Mouse (Mus musculus): Measurements from ENCODE around the gene C130060K24Rik.
A peak's percentile ranks its signal among the peaks of the same experiment; 100 is the strongest.

Gene C130060K24Rik

DNA sequence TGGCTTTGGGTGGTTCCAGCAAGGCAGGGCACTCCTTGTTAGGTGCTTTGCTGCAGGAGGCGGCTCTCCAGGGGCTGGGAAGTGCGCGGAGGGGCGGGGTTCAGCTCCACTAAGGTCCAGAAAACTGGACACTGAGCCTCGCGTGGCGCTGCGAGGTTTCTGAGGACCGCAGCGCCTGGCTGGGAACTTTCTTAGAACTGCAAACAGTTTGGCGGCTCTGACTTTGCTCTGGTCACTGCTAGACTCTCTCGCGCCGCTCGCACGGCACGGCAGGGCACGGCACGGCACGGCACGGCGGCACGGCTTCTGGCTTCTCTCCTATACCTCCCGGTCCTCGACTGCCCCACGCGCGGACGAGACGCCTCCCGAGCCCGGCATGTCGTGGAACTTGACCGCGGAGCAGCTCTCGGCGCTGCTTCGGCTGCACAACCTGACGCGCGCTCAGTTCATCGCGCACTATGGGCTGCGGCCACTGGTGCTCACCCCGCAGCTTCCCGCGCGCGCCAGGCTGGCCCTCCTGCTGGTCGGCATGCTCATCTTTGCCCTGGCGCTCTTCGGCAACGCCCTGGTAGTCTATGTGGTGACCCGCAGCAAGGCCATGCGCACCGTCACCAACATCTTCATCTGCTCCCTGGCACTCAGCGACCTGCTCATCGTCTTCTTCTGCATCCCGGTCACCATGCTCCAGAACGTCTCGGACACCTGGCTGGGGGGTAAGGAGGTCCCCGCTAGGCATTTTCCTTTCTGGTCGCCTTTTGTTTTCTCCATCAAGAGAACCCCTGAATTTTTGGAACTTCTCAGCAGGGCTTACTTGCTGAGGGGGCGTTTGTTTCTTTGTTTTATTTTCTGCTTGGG lies at the start of gene C130060K24Rik:
Gene C130060K24Rik, plus strand, starts transcription at position 188 of the 855 bp plus-strand sequence.
- DNase-seq (ENCODE audit: low spot score in 2 of 2), result peak in 1 of 2 experiments; percentile 17

DNA sequence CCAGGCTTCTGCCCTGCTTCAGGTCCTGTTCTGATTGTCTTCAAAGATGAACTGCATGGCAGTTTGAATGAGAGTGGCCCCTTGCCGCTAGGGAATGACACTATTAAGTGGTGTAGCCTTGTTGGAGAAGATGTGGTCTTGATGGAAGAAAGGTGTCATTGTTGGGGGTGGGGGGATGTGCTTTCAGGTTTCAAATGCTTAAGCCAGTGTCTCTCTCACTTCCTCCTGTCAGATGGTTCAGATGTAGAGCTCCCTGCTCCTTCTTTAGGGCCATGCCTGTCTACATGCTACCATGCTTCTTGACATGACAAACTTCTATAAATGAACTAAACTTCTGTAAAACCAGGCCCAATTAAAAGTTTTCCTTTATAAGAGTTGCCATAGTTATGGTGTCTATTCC lies 46.7 kb upstream of the C130060K24Rik start:
- no peak for DNase-seq (ENCODE audit: low spot score in 2 of 2)

- no peak for DNase-seq (ENCODE audit: low spot score in 2 of 2)
Measured at GRCm38 (mm10) chr6:65339391-65339790, 41.5 kb upstream of the C130060K24Rik start.

- no peak for DNase-seq (ENCODE audit: low spot score in 2 of 2)
Measured at GRCm38 (mm10) chr6:65341360-65341759, 39.5 kb upstream of the C130060K24Rik start.

GRCm38 (mm10) chr6:65347736-65348135 lies 33.2 kb upstream of the C130060K24Rik start:
- no peak for DNase-seq (ENCODE audit: low spot score in 2 of 2)

DNA sequence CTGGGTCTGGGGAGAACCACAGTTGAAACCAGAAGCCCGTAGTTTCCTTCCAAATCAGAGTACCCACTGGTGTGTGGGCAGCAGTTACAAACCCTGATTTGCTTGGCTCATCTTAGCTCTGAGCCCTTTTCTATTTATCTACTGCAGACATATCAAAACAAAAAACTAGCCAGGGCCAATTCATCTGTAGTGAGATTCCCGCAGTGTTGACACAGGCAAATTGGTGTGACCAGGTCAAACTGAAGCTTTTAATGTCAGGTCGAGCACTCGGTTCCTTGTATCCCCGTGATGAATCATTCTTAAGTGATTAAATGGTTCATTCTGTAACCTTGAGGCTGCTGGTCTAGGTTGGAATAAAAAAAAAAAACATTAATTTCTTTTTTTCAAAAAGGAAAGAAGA lies 32.6 kb upstream of the C130060K24Rik start:
- no peak for DNase-seq (ENCODE audit: low spot score in 2 of 2)

GRCm38 (mm10) chr6:65351622-65352021 lies 29.3 kb upstream of the C130060K24Rik start:
- no peak for DNase-seq (ENCODE audit: low spot score in 2 of 2)

GRCm38 (mm10) chr6:65375918-65376317 lies 5.0 kb upstream of the C130060K24Rik start:
- DNase-seq (ENCODE audit: low spot score in 2 of 2), result no peak

DNA sequence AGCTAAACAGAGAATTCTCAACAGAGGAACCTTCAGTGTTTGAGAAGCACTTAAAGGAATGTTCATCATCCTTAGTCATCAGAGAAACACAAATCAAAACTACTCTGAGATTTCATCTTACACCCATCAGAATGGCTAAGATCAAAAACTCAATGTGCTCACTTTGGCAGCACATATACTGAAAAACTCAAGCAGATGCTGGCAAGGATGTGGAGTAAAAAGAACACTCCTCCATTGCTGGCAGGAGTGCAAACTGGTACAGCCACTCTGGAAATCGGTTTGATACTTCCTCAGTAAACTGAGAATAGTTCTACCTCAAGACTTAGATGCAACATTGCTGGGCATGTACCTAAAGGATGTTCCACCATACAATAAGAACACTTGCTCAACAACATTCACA lies 41.0 kb downstream of the C130060K24Rik start:
- no peak for DNase-seq (ENCODE audit: low spot score in 2 of 2)

GRCm38 (mm10) chr6:65427065-65427464 lies 46.2 kb downstream of the C130060K24Rik start:
- peak in 1 of 2 experiments; percentile 6 for DNase-seq (ENCODE audit: low spot score in 2 of 2)

- no peak for DNase-seq (ENCODE audit: low spot score in 2 of 2)
Measured at GRCm38 (mm10) chr6:65433159-65433558, 52.3 kb downstream of the C130060K24Rik start.

DNA sequence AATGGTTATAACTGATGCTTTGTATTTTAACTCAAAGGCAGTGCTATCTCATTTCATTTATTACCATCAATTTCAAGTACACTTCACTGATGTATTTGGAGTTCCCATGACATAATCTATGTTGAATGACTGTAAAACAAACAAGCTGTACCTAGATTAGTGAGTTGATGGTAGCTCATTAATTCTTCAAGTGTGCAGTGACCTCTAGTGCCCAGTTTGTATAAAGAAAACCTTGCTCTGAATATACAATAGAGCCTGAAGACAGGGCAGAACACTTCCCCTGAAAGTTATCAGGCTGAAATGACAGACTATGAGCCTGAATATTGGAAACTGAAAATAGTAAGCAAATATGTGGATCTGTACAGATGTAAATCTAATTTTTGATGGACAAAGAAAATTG lies 72.6 kb downstream of the C130060K24Rik start:
- DNase-seq (ENCODE audit: low spot score in 2 of 2), result peak in 1 of 2 experiments; percentile 5

DNA sequence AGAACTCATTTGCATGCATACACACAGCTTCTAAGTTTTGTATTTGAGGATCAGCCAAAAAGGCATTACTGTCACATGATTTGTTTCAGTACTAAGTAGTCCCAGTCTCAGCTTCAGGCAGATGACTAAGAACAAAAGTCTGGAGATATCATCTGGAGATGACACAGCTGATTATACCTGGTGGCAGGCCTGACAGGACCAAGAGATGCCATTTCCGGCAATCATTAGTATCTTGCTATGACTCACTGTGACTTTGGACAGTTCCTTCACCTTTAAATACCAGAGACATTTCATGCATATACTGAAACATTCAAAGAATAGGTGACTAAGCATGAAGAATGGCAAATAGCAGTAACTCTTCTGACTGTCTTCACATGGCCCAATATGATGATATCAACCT lies 84.4 kb downstream of the C130060K24Rik start:
- DNase-seq (ENCODE audit: low spot score in 2 of 2), result no peak

DNA sequence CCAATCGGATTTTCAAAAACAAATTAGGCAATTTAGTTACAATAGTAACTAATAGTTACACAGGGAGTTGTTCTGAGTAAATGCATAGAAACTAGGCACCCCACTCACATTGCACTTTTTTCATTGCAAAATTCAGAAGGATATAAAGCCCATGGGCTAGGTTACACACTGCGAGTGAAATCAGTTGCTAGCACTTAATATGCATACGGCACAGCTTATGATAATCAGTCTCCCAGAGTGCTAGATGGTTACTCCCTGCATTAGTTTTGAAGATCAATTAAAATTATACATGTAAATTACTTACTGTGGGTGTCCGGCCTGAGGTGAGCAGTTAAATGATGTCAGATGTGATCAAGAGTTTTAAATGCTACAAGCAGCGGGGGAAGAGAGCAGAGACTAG lies 89.4 kb downstream of the C130060K24Rik start:
- DNase-seq (ENCODE audit: low spot score in 2 of 2), result no peak

- no peak for DNase-seq (ENCODE audit: low spot score in 2 of 2)
Measured at GRCm38 (mm10) chr6:65472455-65472854, 91.5 kb downstream of the C130060K24Rik start.

- DNase-seq (ENCODE audit: low spot score in 2 of 2), result no peak
Measured at GRCm38 (mm10) chr6:65498786-65499185, 117.9 kb downstream of the C130060K24Rik start.

Data from cerebellum, postnatal 4 days (tissue).